Mouse (Mus musculus): ENCODE results near the gene Gja3.
A peak's percentile ranks its signal among the peaks of the same experiment; 100 is the strongest.

The Gja3 gene

DNA sequence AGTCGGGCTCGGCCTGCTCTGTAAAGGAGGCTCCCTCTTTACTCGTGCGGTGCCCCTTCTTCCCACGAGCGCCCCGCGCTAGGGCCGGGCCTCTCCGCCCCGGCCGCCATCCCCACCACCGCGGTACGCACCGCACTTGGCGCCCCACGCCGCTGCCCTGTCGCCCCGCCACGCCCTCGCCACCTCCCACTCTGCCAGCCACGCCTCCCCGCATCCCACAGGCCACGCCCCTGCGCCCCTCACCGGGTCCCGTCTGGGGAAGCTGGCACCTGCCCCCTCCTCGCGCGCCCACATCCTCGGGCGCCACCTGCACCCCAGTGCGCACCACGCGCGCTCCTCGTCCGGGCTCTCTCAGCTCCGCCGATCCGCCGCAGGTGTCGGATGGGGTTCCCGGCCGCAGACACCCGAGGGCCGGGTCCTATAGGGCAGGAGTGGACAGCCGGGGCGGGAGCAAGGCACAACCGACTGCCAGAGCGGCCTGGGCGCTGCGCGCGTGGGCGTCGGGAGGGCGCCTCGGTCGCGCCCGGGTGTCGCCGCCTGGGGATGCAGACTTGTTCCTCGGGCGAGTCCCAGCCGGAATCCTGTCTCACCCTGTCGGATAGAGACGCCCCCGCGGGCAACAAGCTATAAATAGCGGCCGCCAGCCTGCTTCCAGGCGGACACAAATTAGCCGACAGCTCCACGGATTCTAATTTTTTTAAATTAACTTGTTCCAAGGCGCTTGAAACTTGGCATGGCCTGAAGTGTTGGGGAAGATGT, at the start of gene Gja3:
Gene Gja3, minus strand, starts transcription at position 538 of the 759 bp plus-strand sequence.
- DNase-seq, result peak in 1 of 2 experiments; percentile 7

DNA sequence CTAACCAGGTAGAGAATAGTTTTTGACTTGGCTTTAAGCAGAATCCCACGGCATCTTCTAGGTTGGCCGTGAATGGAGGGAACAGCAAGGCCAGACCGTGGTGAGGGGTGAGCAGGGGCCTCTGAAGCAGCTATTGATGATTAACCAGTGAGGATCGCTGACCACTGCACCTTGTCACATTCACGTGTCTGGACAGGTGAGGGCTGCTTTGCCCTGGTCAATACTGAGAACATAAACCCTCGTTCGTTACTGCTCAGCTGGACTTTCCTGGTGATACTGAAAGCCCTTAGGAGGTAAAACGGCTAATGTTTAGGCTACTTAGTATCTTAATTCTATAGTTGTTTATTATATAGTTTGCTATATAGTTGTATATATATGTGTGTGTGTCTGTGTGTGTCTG, 49.2 kb upstream of the Gja3 start:
- DNase-seq, result no peak

DNA sequence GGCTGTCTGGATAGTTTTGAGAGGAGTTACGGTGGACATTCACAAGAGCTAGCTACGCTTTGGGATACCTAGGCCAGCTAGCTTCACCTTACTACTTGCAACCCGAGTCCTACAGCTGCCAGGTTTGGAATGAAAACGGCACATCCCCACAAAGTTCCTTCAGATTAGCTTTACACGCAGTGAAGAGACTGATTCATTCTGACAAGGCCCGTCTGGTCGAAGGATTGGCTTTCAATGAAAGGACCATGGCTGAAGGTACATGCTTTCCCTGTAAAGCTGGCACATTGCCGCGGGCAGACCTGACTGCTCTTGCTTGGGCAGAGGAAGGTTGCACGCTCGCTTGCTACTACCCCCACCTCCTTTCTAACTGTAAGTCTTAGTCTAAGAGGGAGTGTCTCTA, 47.8 kb upstream of the Gja3 start:
- no peak for DNase-seq

DNA sequence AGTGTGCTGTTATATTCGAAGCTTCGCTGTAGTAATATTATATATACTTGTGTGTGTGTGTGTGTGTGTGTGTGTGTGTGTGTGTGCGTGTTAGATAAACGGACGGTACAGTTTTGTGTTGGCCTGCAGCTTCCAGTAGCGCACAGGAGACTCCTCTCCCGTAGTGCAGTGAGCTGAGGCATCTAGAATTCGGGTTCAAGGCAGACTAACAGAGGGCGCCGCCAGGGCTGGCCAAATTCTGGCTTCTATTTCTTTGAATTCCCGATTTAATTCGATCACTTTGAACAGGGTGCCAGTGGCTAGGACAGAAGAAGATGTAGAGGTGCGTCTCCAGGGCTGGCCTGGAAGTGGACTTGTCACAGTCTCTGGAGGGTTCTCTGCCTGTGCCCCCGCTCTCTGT, 47.2 kb upstream of the Gja3 start:
- no peak for DNase-seq

DNA sequence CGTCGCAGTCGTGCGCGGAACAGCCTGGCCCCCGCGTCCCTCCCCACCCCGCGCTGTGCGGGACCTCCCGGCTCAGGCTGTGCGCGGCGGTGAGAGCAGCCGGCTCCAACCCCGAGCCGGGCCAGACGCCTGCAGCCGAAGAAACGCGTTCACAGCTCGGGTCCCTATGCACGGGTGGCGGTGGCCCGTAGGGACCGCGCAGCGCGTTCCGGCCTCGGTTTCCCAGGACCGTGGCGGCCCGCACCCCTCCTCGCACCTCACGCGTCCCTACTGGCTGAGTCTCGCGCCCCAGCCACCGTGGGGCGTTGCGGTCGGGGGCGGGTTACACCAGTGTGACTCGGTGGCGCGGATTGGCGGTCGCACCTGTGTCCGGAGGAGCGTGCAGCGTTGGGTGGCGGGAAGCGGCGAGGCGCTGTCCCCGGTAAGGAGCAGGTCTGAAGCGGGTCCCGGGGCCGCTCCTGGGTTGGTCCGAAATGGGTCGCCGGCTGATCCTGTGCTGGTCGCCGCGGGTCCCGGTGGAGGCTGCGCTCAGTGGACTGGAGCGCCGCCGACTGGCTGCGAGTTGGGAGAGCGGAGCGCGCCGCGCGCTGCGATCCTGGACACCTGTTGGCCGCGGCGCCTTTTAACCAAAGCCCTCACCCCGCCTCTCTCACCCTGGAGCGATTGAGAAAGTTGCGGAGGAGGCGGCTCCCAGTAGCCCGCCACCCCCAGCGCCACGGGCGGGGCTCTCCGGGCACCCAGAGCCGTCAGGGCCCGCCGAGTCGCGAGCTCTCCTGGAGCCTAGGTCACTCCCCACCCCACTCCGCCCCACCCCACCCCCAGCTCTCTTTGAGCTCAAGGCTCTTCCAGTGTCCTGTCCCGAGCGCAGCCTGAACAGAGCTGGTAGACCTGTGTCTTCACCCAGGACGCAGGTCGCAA, 46.5 kb upstream of the Gja3 start, which contains the start of gene Gjb2:
Gene Gjb2, minus strand, starts transcription at position 597 of the 918 bp plus-strand sequence.
- no peak for DNase-seq

DNA sequence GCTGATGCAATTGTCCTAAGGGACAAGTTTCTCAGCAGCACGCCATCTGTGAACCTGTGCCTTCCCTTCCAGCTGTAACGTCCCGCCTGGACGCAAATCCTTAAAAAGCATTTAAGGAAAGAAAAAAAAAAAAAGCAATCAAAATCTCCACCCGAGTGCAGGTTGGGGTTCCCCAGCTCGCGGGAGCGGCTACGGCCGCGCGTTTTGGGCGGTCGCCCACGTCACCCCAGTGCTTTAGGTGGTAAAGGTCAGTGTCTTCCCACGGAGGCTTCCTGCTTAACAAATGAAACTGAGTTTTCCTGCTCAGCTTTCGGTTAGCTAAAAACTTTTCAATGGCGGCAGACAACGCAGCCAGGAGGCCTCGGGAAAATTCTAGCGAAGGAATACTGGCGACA, 45.8 kb upstream of the Gja3 start:
- no peak for DNase-seq

DNA sequence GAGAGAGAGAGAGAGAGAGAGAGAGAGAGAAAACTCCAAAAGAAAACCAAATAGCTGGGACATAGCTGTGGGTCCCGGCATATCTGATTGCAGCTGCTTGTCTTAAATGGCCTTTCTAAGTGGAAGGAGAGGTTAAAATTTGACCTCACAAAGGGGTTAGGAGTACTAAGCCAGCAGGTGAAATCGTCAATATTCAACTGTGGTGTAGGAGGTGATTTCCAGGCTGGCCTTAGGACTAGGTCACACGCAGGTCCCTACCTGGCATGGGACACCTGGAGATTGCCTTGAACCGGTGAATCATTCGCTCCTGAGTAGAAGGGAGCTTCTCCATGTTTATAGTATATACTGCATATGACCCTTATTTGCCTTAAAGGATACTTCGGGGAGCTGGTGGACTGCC, 45.2 kb upstream of the Gja3 start:
- DNase-seq, result no peak

DNA sequence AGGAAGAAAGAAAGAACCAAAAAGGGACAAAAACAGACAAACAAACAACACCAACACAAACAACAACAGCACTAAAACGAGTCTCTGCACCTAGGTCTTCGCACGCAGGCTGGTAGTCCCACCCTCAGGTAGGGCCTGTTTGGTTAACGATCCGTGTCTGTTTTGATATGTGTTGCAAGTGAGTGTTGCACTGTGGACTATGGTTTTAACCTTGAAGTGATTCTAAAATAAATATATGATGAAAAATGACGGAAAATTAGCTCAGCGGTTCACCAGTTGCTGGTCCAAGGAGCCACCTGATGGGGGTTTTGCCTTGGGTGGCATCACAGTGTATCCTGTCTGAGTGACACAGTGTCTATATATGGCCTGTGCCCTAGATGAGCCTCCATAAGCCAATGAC, 43.7 kb upstream of the Gja3 start:
- DNase-seq, result no peak

DNA sequence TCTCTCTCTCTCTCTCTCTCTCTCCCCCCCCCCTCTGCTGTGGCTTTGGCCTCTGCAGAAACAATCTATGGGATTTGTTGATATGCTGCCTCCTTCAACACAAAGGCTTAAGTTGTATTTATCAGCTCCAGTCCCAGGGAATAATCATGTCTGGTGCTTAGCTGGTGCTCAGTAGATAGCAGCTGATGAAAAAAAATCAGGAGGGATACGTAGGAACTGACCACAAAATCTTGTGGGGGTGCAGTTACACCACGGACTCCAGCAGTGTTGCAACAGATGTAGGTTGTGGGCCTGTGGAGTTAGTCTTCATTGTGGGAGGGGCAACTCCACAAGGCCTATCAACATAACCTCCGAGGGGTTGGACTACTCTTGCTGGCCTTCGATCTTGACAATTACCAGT, 38.0 kb upstream of the Gja3 start:
- DNase-seq, result no peak

DNA sequence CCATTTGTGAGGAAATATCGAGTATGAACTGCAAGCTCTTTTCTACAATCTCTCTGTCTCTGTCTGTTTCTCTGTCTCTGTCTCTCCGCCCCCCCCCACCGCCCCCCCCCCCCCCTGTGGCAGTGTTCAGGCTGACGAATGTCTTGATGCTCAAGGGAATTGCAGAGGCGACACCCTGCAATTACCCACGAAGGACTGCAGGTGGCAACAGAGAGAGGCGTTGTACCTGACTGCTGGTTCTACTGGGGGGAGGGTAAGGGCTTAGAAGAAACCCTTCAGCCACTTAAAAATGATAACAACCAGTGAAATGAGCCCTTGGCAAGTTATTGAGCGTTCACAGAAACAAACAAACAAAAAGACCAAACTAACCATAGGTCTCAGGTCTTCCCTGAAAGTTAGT, 35.1 kb upstream of the Gja3 start:
- DNase-seq, result peak; percentile 30 to 31

DNA sequence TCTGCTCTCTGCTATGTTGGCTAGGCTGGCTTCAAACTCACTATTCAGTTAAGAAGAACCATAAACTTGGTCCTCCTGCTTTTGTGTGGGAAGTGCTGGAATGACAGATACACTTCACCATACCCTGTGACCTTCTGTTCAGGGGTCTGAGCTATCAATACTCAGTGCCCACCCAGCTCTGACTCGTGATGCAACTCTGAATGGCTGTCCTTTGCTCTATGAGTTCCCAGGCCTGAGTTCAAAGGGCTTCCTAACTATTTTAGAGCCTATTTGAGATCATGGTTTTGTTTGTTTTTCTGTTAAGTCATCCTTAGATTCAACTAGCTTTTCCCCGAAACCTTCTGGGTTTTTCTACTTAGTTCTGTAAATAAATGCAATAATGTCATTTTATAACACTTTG, 32.1 kb upstream of the Gja3 start:
- DNase-seq, result no peak

DNA sequence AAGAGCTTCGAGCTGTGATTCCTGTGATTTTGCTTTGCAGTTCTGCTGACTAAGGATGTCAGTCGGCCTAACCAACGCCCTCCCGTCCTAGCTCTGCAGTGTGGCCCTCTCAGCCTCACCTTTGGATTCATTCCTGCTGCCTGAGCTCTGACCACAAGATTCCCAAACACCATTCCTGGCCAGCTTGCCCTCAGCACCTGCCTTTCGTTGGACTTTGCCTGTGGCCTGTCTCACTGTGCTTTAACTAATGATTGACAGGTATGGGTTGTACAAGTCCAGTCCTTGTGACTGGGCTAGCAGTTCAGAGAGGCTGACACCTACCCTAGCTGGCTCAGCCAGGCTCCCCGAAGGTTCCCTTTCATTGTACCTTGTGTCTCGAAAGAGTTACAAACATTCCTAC, 31.2 kb upstream of the Gja3 start:
- no peak for DNase-seq

DNA sequence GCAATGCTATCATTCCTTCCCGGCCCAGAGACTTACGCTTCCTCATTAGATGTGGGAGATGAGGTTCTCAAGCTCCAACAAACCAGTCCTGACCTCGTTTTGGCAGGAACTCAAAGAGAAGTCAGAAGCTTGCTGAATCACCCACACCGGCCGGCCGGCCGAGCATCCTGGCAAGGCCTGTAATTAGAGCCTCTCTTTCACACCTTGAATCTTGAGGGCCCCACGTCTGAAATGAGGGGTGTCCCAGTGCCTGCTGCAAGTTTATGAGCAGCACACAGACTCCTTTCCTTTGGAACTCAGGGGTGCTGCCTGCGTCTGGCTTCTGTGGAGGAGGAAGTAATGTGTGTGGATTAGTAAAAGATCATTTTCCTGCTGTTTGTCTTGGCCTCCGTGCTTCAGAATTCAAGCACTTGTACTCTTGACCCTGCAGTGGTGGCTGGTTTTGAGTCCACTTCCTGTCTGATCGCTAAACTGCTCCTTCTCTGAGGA, 26.3 kb upstream of the Gja3 start:
- DNase-seq, result no peak

DNA sequence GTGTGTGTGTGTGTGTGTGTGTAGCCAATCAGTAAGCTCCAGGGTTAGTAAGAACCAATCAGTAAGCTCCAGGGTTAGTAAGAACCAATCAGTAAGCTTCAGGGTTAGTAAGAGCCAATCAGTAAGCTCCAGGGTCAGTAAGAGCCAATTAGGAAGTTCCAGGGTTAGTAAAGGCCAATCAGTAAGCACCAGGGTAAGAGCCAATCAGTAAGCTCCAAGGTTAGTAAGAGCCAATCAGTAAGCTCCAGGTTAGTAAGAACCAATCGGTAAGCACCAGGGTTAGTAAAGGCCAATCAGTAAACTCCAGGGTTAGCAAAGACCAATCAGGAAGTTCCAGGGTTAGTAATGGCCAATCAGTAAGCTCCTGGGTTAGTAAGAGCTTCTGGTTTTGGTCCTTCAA, 25.0 kb upstream of the Gja3 start:
- no peak for DNase-seq

DNA sequence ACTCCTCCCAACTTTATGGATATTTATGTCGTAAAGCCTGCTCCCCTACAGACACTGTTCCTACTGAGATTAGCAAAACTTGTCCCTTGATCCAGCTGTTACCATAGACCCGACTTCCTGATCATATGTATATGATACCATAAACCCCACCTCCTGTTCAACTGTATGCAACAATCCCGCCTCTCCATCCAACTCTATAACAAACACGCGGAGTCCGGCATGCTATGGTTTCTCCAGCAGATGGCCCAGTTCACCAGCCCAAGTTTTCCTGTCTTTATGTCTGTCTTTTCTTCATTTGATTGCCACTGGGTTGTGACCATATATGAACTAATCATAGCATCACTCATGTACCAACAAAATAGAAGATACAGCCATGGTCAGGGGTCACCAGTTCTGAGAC, 17.6 kb upstream of the Gja3 start:
- no peak for DNase-seq

DNA sequence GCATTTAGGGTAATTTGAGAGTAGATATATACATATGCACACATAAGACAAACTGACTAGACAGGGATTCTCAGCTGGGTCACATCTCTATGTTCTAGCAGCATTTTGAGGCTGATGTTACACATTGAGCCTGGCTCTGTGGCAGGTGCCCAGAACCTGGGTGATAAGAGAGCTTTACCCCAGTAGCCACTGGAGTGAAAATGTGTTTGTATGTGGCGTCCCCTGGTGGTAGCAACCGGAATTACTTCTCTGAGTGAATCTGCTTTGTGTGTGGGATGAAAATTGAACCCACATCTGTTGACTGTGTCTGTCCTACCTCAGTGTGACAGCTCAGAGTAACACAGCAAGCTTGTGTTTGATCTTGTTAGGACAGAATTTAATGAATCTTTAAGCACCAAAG, 12.0 kb upstream of the Gja3 start:
- peak; percentile 64 for DNase-seq

DNA sequence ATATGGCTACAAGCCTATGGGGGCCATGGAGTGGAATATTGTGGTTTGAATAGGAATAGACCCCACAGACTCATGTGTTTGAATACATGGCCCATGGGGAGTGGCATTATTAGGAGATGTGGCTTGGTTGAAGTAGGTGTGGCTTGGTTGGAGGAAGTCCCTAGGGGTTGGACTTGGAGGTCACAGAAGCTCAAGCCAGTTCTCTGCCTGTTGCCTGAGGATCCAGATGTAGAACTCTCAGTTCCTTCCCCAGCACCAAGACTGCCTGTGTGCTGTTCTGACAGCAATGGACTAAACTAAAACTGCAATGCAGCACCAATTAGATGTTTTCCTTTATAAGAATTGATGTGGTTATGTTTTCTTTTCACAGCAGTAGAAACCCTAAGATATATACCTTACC, 8.2 kb upstream of the Gja3 start:
- DNase-seq, result no peak

DNA sequence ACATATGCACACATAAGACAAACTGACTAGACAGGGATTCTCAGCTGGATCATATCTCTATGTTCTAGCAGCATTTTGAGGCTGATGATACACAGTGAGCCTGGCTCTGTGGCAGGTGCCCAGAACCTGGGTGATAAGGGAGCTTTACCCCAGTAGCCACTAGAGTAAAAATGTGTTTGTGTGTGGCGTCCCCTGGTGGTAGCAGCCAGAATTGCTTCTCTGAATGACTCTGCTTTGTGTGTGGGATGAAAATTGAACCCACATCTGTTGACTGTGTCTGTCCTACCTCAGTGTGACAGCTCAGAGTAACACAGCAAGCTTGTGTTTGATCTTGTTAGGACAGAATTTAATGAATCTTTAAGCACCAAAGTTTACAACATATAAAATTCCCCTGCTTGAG, 2.2 kb upstream of the Gja3 start:
- peak; percentile 71 to 72 for DNase-seq

DNA sequence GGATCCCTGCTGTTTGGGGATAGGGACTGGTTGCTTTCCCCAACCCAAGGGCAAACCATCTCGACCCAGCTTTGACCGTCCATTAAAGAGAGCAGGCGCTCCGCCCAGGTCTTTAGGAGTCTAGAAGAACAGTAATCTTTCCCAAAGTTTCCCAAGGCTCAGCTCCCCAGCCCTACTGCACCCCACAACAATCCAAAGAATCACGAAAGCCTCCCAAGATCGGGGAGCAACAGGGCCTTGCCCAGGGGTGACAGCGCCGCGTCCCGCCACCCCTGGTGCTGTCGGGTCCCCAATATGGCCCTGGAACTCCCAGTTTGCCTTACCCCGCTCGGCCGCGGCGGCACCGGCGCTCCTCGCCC, 717 bp downstream of the Gja3 start:
- no peak for DNase-seq

DNA sequence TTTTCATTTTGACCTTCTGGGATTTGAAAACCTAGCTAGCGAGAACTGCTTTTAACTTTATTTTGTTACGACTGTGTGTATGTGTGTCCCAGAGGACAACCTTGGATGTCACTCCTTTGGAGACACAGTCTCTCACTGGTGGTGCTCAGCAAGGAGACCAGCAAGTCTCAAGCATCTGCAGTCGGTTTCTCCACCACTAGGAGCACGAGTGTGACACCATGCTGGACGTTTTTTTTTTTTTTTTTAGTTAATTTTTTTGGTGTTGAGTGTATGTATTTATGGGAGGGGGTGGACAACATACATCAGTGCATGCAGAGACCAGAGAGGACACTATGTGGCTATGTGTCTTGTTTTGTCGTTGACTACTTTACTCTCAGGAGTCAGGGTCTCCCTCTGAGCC, 5.2 kb downstream of the Gja3 start:
- no peak for DNase-seq

DNA sequence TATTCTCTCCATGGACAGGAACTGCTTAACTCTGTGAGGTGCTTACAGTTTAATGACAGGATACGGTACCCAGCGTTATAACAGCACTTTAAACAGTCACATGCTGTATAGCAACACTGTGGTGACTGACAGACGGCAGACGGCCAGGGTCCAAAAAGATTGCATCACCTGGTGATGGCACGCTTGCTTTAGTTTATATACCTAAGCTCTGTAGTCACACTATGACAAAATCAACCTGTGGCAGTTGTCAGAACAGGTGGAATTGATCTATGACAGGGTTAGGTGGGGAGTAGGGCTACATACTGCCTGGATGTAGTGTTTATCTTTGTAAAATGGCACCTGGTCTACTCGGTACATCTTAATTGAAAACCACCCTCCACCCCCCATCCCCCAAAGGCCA, 14.0 kb downstream of the Gja3 start:
- DNase-seq, result no peak

DNA sequence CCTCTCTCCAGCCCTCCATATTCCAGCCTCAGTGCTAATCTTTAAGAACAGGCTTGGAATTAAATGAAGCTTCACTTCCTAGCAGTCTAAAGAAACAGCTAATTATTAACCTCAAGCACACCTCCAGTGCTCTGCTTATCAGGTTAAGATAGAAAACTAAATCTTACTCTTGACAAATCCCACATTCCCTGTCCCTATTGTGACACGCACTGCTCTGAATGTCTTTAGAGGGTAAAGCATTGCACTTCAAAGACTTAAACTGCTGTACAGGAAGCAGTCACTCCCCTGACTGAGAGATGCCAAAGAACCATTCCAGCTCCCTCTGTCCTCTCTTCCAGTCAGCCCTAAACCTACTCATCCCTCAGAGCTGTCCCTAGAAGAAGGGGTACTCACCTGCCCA, 16.5 kb downstream of the Gja3 start:
- no peak for DNase-seq

DNA sequence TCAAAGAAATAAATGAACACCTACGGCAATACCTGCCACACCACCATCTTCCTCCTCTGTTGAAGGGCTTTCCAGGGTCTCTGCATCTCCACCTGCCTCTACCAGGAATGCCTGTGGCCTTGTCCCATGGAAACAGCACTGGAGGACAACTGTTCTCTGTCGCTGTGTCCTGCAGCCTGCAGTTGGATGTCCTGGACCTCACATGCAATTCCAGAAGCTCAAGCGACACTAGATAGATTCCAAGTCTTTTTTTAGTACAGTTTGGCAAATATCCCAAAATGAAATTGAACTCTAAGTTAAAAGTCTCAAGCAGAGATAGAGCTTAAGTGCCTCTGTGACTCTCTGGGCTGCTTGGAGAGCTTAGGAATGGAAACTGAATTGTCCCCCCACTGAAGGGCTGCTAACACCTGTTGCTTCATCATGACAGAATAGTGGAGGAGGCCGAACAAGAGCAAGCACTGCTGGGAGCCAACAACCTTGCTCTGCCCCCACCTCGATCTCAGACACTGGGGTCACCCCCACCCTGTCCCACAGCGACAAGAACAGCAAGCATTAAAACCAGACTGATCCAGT, 22.9 kb downstream of the Gja3 start:
- no peak for DNase-seq

DNA sequence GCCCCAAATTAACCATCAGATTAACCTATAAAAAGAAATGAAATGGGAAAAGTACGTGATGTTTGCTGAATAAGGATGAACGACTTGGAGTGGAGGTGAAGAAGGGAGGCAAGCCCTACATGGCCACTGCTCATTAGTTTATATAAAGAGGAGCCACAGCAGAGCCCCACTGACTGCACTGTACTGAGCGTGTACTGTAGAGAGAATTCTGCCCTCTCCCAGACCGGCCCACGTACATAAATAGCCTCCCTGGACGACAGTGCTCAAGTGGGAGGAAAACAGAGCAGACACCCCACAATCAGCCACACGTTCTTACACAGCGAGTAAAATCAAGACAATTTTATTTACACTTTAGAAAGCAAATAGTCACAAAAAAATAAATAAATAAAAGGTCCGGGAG, 23.8 kb downstream of the Gja3 start:
- DNase-seq, result no peak
